Mouse (Mus musculus) frontal cortex, adult (tissue): ENCODE measurements at regions not wholly inside any gene's neighbourhood (a gene's known extent, or its start where the extent isn't known, plus 50 kb on each side); places are given as distances from the start of the nearest gene placed in this dataset.
A peak's percentile ranks its signal among the peaks of the same experiment; 100 is the strongest.

Source experiments
- ATAC-seq: cut with Nextera tagmentation; 2 replicates; pipeline ENCODE4 v1.9.2; 2017; ENCODE audit warnings: mild to moderate bottlenecking, moderate library complexity, mixed read lengths; ENCODE audit not compliant: low TSS enrichment

- ATAC-seq = no peak
Observed at GRCm38 (mm10) chr4:137160526-137160925, 111.9 kb upstream of the Zbtb40 start.

GRCm38 (mm10) chr4:137158201-137158600 lies 109.6 kb upstream of the Zbtb40 start:
- no peak for ATAC-seq

GRCm38 (mm10) chr4:137156441-137157105 lies 108.0 kb upstream of the Zbtb40 start:
- ATAC-seq = no peak

- no peak for ATAC-seq
Observed at GRCm38 (mm10) chr4:137148756-137149155, 100.2 kb upstream of the Zbtb40 start.

GRCm38 (mm10) chr4:137147795-137148194 lies 99.2 kb upstream of the Zbtb40 start:
- no peak for ATAC-seq

GRCm38 (mm10) chr4:137146326-137146725 lies 97.7 kb upstream of the Zbtb40 start:
- no peak for ATAC-seq

- ATAC-seq = no peak
Observed at GRCm38 (mm10) chr4:137142316-137142715, 93.7 kb upstream of the Zbtb40 start.

- ATAC-seq = no peak
Observed at GRCm38 (mm10) chr4:137139051-137139705, 90.6 kb upstream of the Zbtb40 start.

GRCm38 (mm10) chr4:137138127-137138526 lies 89.5 kb upstream of the Zbtb40 start:
- no peak for ATAC-seq

GRCm38 (mm10) chr4:137136313-137136712 lies 87.7 kb upstream of the Zbtb40 start:
- peak; percentile 75; the same call in 1 of the 2 replicates for ATAC-seq

- no peak for ATAC-seq
Observed at GRCm38 (mm10) chr4:137135792-137136191, 87.2 kb upstream of the Zbtb40 start.

GRCm38 (mm10) chr4:137134553-137134952 lies 86.0 kb upstream of the Zbtb40 start:
- peak; percentile 76; the same call in 1 of the 2 replicates for ATAC-seq

GRCm38 (mm10) chr4:137133789-137134188 lies 85.2 kb upstream of the Zbtb40 start:
- ATAC-seq = peak; percentile 13; the same call in 1 of the 2 replicates

- no peak for ATAC-seq
Observed at GRCm38 (mm10) chr4:137130619-137131212, 82.1 kb upstream of the Zbtb40 start.

GRCm38 (mm10) chr4:137128152-137128551 lies 79.6 kb upstream of the Zbtb40 start:
- no peak for ATAC-seq

GRCm38 (mm10) chr4:137121684-137122083 lies 73.1 kb upstream of the Zbtb40 start:
- no peak for ATAC-seq

GRCm38 (mm10) chr4:137120597-137120996 lies 72.0 kb upstream of the Zbtb40 start:
- ATAC-seq = no peak

- no peak for ATAC-seq
Observed at GRCm38 (mm10) chr4:137118332-137118715, 69.7 kb upstream of the Zbtb40 start.

- no peak for ATAC-seq
Observed at GRCm38 (mm10) chr4:137117471-137118331, 69.1 kb upstream of the Zbtb40 start.

- no peak for ATAC-seq
Observed at GRCm38 (mm10) chr4:137115062-137115461, 66.5 kb upstream of the Zbtb40 start.

- no peak; the same call in 1 of the 2 replicates for ATAC-seq
Observed at GRCm38 (mm10) chr4:137110276-137110675, 61.7 kb upstream of the Zbtb40 start.

- ATAC-seq = no peak
Observed at GRCm38 (mm10) chr4:137104447-137105044, 55.9 kb upstream of the Zbtb40 start.
